In the genomic region with DNA sequence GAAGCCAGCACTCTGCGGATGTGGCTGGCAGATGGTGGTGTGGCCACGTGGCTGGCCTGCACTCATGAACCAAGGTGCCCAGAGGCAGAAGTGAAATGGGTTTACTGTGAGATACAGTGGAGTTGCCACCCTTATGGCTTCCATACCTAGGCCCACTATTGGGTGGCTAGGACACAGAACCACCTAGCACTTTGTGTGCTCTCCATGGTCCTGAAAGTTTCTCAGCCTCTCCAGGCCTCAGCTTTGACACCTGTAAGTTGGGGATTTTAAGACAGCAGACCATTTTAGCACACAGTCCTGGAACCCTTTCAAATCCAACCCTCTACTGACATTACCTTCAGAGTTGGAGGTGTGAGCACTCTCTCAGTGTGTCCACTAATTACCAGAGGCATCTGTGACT, we compare ENCODE assay signal across 15 mouse cellular contexts. TPM values are rescaled to one million over a fixed set of nuclear protein-coding genes. Genes with fewer than 3 reads are reported as not detected.
DNase-seq lines count a peak whose midpoint lies in the region; ATAC-seq and TF ChIP-seq lines count a peak whose summit lies in the region.
"Had no signal": no experiment of that assay in that cellular context is flagged by ENCODE, and none has a peak within 500 bp of the region (broad histone marks: within the 10 kb centered on the region; RNA-seq: fewer than 3 reads in every experiment).

No protein-coding gene starts in this region.

- no peaks in the 10 kb centered on the region for H3K36me3 ChIP-seq in embryonic facial prominence, embryonic 14.5 days (ENCODE audit: control insufficient read depth, insufficient read depth, low read length)
- no peaks in the 10 kb centered on the region for H3K36me3 ChIP-seq in hindbrain, postnatal 0 days (ENCODE audit: insufficient read depth, low read length)
- H3K36me3 ChIP-seq: embryonic facial prominence, embryonic 12.5 days; forebrain, embryonic 15.5 days; neural tube, embryonic 12.5 days had no signal

- H3K4me2 ChIP-seq in embryonic facial prominence, embryonic 14.5 days (ENCODE audit: low read depth, low read length): no peak overlapping the region
- H3K4me2 ChIP-seq in hindbrain, postnatal 0 days (ENCODE audit: low read depth, low read length): no peak overlapping the region
- H3K4me2 ChIP-seq: embryonic facial prominence, embryonic 12.5 days; forebrain, embryonic 15.5 days; neural tube, embryonic 12.5 days had no signal

- no peaks in the 10 kb centered on the region for H3K9me3 ChIP-seq in embryonic facial prominence, embryonic 14.5 days (ENCODE audit: control insufficient read depth, low read length)
- no peaks in the 10 kb centered on the region for H3K9me3 ChIP-seq in hindbrain, postnatal 0 days (ENCODE audit: low read length)
- H3K9me3 ChIP-seq: embryonic facial prominence, embryonic 12.5 days; forebrain, embryonic 15.5 days; neural tube, embryonic 12.5 days had no signal

- H3K9ac ChIP-seq in embryonic facial prominence, embryonic 14.5 days (ENCODE audit: low read depth, low read length): no peak overlapping the region
- no peak overlapping the region for H3K9ac ChIP-seq in hindbrain, postnatal 0 days (replicated peaks; ENCODE audit: low read length)
- H3K9ac ChIP-seq: embryonic facial prominence, embryonic 12.5 days; forebrain, embryonic 15.5 days; neural tube, embryonic 12.5 days had no signal

- H3K4me3 ChIP-seq in embryonic facial prominence, embryonic 14.5 days (ENCODE audit: low read depth, low read length): no peak overlapping the region
- H3K4me3 ChIP-seq in hindbrain, postnatal 0 days (ENCODE audit: low read length): no peak overlapping the region
- H3K4me3 ChIP-seq: embryonic facial prominence, embryonic 12.5 days; forebrain, embryonic 15.5 days; neural tube, embryonic 12.5 days had no signal

- no peak overlapping the region for H3K27ac ChIP-seq in embryonic facial prominence, embryonic 14.5 days (replicated peaks; ENCODE audit: low read depth, low read length)
- no peak overlapping the region for H3K27ac ChIP-seq in hindbrain, postnatal 0 days
- H3K27ac ChIP-seq: embryonic facial prominence, embryonic 12.5 days; forebrain, embryonic 15.5 days; neural tube, embryonic 12.5 days had no signal

- no peaks in the 10 kb centered on the region for H3K27me3 ChIP-seq in embryonic facial prominence, embryonic 14.5 days (replicated peaks; ENCODE audit: control insufficient read depth, insufficient read depth, low read length)
- H3K27me3 ChIP-seq in hindbrain, postnatal 0 days (ENCODE audit: insufficient read depth, low read length): no peaks in the 10 kb centered on the region
- H3K27me3 ChIP-seq: embryonic facial prominence, embryonic 12.5 days; forebrain, embryonic 15.5 days; neural tube, embryonic 12.5 days had no signal

- DNase-seq in thymus, postnatal 25 days: peak; percentile 19
- no peak for DNase-seq in thymus, adult 18-20 months
- DNase-seq in ZHBTc4 (ENCODE audit: low read depth, low spot score): peak; percentile 70
- peak; percentile 62 for DNase-seq in embryonic facial prominence, embryonic 14.5 days (ENCODE audit: low spot score)
- DNase-seq in adrenal gland, adult 18-20 months (ENCODE audit: low spot score in 2 of 2): no peak
- DNase-seq in hindbrain, postnatal 0 days (ENCODE audit: low spot score): no peak
- no peak for DNase-seq in cerebellum, adult 11 months
- DNase-seq: heart, postnatal 36 days; kidney, adult 11 months; layer of hippocampus, adult 9-11 months; right cerebral cortex, adult 18-20 months had no signal

- TF ChIP-seq CTCF in hindbrain, postnatal 0 days (IDR thresholded peaks at IDR 0.05; ENCODE audit: low read depth): no peak

- no peak for ATAC-seq in embryonic facial prominence, embryonic 14.5 days (ENCODE audit: low read depth)
- no peak for ATAC-seq in hindbrain, postnatal 0 days
- ATAC-seq: forebrain, embryonic 15.5 days had no signal

- WGBS in embryonic facial prominence, embryonic 14.5 days: 47% methylated on average over 2 of the region's 2 CpGs
- WGBS in hindbrain, postnatal 0 days: 53% methylated on average over 2 of the region's 2 CpGs

- no peaks in the 10 kb centered on the region for H3K4me1 ChIP-seq in embryonic facial prominence, embryonic 14.5 days (ENCODE audit: control insufficient read depth, insufficient read depth, low read length)
- H3K4me1 ChIP-seq in hindbrain, postnatal 0 days (ENCODE audit: insufficient read depth, low read length): no peaks in the 10 kb centered on the region
- H3K4me1 ChIP-seq: embryonic facial prominence, embryonic 12.5 days; forebrain, embryonic 15.5 days had no signal

RNA-seq across cellular contexts. Expression of gene Slc13a3, which starts 16.3 kb away (rescaled TPM):
- polyA plus RNA-seq in embryonic facial prominence, embryonic 14.5 days (2014; fragmentation: Nextera tagmentation; extraction: Ambion mirVana): 1.6 and 1.9 TPM in 2 replicates
- total RNA-seq in adrenal gland, adult 18-20 months (2021): 1 to 10 TPM; 2.3 to 3.2 TPM
- total RNA-seq in hindbrain, postnatal 0 days (2014; rRNA removed): 25.2 and 29.3 TPM in 2 replicates
- polyA plus RNA-seq in hindbrain, postnatal 0 days (2015; fragmentation: Nextera tagmentation; extraction: Ambion mirVana): 15.5 and 17.8 TPM in 2 replicates

RNA-seq across cellular contexts. Expression of gene Trp53rka, which starts 36.4 kb away (rescaled TPM):
- 32.8 and 35.4 TPM in 2 replicates for polyA plus RNA-seq in embryonic facial prominence, embryonic 14.5 days (2014; fragmentation: Nextera tagmentation; extraction: Ambion mirVana)
- 10 to 100 TPM; 13.7 to 13.9 TPM for total RNA-seq in adrenal gland, adult 18-20 months (2021)
- total RNA-seq in hindbrain, postnatal 0 days (2014; rRNA removed): 39.7 and 41.2 TPM in 2 replicates
- 35.0 and 35.7 TPM in 2 replicates for polyA plus RNA-seq in hindbrain, postnatal 0 days (2015; fragmentation: Nextera tagmentation; extraction: Ambion mirVana)

RNA-seq across cellular contexts. Expression of gene Slc2a10, which starts 46.9 kb away (rescaled TPM):
- 10.4 and 11.7 TPM in 2 replicates for polyA plus RNA-seq in embryonic facial prominence, embryonic 14.5 days (2014; fragmentation: Nextera tagmentation; extraction: Ambion mirVana)
- total RNA-seq in adrenal gland, adult 18-20 months (2021): 1 to 10 TPM in 1 of 2 experiments, under 1 TPM in 1; 0.80 to 1.7 TPM
- 4.5 and 4.9 TPM in 2 replicates for total RNA-seq in hindbrain, postnatal 0 days (2014; rRNA removed)
- 2.8 and 3.1 TPM in 2 replicates for polyA plus RNA-seq in hindbrain, postnatal 0 days (2015; fragmentation: Nextera tagmentation; extraction: Ambion mirVana)

RNA-seq across cellular contexts. Expression of gene Ocstamp, which starts 56.5 kb away (rescaled TPM):
- polyA plus RNA-seq in embryonic facial prominence, embryonic 14.5 days (2014; fragmentation: Nextera tagmentation; extraction: Ambion mirVana): 0.35 and 1.1 TPM in 2 replicates
- total RNA-seq in adrenal gland, adult 18-20 months (2021): under 1 TPM; 0.19 to 0.30 TPM
- total RNA-seq in hindbrain, postnatal 0 days (2014; rRNA removed): 0.05 TPM in 1 of 2 replicates, not detected in the other
- 0.05 TPM in 1 of 2 replicates, not detected in the other for polyA plus RNA-seq in hindbrain, postnatal 0 days (2015; fragmentation: Nextera tagmentation; extraction: Ambion mirVana)
- total RNA-seq: granulocyte monocyte progenitor cell, adult 5-6 weeks; heart, postnatal 36 days had no signal
- polyA plus RNA-seq: forebrain, embryonic 15.5 days had no signal

Comparison
In these comparisons a context has a peak if more than half of its experiments do, and no peak if none do; other contexts are left out.
1. DNase-seq: peak in thymus, postnatal 25 days (single experiment), ZHBTc4 (single experiment) and embryonic facial prominence, embryonic 14.5 days (single experiment); none in thymus, adult 18-20 months (0 of 2), adrenal gland, adult 18-20 months (0 of 2), hindbrain, postnatal 0 days (single experiment) and cerebellum, adult 11 months (single experiment).